Mouse (Mus musculus) liver, embryonic 11.5 days (tissue): ENCODE data around the gene Slc13a3. TPM values are rescaled to one million over a fixed set of nuclear protein-coding genes. Genes with fewer than 3 reads are reported as not detected.
A peak's percentile ranks its signal among the peaks of the same experiment; 100 is the strongest.

Experiments used
- ATAC-seq: fragments of 200-750 bp; cut with Nextera tagmentation; replicated peaks from 2 replicates; pipeline ENCODE4 v1.8.0; 2017; ENCODE audit warnings: moderate number of reproducible peaks, mild to moderate bottlenecking, moderate TSS enrichment, moderate library complexity; ENCODE audit not compliant: low FRiP score
- DNase-seq: peaks from one replicate; pipeline ENCODE4 v3.0.0-alpha.2; 2017; ENCODE audit warnings: low spot score
- H3K27ac ChIP-seq: fragments of 300-500 bp; sonication (generic); 2 replicates; pipeline ENCODE4 v1.5.1; 2014; ENCODE audit warnings: mild to moderate bottlenecking, low read depth, low read length, control low read depth
- H3K27me3 ChIP-seq: fragments of 300-500 bp; sonication (generic); replicated peaks from 2 replicates; pipeline ENCODE4 v1.6.1; 2014; ENCODE audit warnings: low read length, mixed read lengths; ENCODE audit not compliant: control insufficient read depth, insufficient read depth
- H3K36me3 ChIP-seq: fragments of 300-500 bp; sonication (generic); 2 replicates; pipeline ENCODE4 v1.6.1; 2014; ENCODE audit warnings: mild to moderate bottlenecking, low read length, moderate library complexity, mixed read lengths; ENCODE audit not compliant: control insufficient read depth, insufficient read depth
- H3K4me1 ChIP-seq: fragments of 300-500 bp; sonication (generic); replicated peaks from 2 replicates; pipeline ENCODE4 v1.6.1; 2014; ENCODE audit warnings: low read length, mixed read lengths; ENCODE audit not compliant: control insufficient read depth, insufficient read depth
- H3K4me2 ChIP-seq: fragments of 300-500 bp; sonication (generic); 2 replicates; pipeline ENCODE4 v1.6.1; 2014; ENCODE audit warnings: mild to moderate bottlenecking, control low read depth, moderate library complexity
- H3K4me3 ChIP-seq: fragments of 300-500 bp; sonication (generic); 2 replicates; pipeline ENCODE4 v1.5.1; 2014; ENCODE audit warnings: low read depth, low read length, control low read depth
- H3K9ac ChIP-seq: fragments of 300-500 bp; sonication (generic); 2 replicates; pipeline ENCODE4 v1.6.1; 2014; ENCODE audit warnings: low read depth, low read length, control low read depth
- H3K9me3 ChIP-seq: fragments of 300-500 bp; sonication (generic); 2 replicates; pipeline ENCODE4 v1.6.1; 2016; ENCODE audit warnings: low read length, inconsistent platforms, mixed read lengths; ENCODE audit not compliant: control insufficient read depth
- WGBS: fragments of 180-500 bp; shearing (Covaris S2); extraction: QIAGEN DNeasy Blood & Tissue Kit; methylation state at CpG from one replicate; pipeline ENCODE4 v1.1.7; 2014; 5-methylcytosine and 5-hydroxymethylcytosine counted together
- polyA plus RNA-seq: library from polyadenylated mRNA; unstranded; fragments of >200 nt; fragmentation: Nextera tagmentation; extraction: Ambion mirVana; gene quantifications from 2 replicates; pipeline ENCODE4 v1.2.1, GENCODE M21; 2014

The Slc13a3 gene
- polyA plus RNA-seq, 1 experiment from 2014 or later: 2.9 TPM

DNA sequence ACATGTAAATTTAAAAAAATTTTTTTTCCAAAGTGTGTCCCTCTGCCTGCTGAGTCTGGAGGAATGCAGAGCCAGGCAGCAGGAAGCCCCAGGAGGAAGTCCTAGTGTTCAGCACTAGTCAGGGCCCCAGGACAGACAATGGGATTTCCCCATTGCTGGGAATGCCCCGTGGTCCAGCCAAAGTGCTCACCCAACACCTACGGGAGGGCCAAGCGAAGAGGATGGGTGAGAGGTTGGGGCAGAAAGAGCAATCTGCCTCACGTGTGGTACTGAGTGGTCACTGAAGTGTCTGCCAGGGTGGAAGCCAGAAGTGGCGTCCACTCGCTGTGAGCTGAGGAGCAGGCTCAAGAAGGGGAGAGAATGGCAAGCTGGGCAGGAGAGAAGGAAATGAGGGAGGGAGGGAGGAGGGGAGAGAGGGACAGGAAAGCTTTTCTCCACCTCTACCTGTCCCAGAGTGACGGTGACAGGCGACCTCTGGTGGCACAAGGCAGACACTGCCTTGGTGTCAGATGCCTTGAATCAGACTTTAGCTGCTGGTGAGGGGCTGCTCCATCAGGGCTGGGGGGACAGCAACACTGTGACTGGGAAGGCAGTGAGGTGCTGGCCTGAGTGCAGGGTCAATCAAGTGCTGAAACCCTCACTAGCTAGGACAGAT, 14.0 kb upstream of the Slc13a3 start:
- 24% methylated on average over 8 of the region's 8 CpGs for WGBS
- ATAC-seq: no peak; the same call in 1 of the 2 replicates
- no peak overlapping the region for H3K9ac ChIP-seq

DNA sequence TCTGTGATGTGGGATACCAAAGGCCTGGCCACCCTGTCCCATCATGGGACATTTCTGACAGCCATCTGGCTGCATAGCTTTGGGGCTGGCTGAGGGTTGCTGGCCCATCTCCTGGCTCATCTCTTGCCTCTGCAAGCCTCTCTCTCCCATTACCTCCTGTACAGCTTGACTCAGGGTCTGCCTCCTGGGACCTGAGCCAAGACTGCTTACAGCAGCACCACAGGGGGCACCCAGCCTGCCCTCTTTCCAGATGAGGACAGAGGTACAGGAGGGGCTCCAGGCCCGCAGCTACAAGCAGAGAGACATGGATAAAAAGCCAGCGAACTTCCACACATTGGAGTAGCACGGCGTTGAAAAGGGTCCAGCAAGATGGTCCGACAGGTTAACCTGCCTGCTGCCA, 13.4 kb upstream of the Slc13a3 start:
- 80% methylated on average over 5 of the region's 5 CpGs for WGBS
- ATAC-seq (no peak), DNase-seq (no peak)
- H3K9ac ChIP-seq: no peak overlapping the region
- no peak overlapping the region for H3K4me3 ChIP-seq
- no peak overlapping the region for H3K27ac ChIP-seq
- no peaks in the 10 kb centered on the region; the same call in 1 of the 2 replicates for H3K4me1 ChIP-seq
- H3K27me3 ChIP-seq: no peaks in the 10 kb centered on the region
- no peak overlapping the region for H3K4me2 ChIP-seq
- no peaks in the 10 kb centered on the region for H3K9me3 ChIP-seq
- H3K36me3 ChIP-seq: peaks cover 4% of the 10 kb centered on the region; the same call in 1 of the 2 replicates

More for the DNA sequence above, 14.0 kb upstream of the Slc13a3 start:
- no peak overlapping the region for H3K4me3 ChIP-seq
- H3K27ac ChIP-seq: no peak overlapping the region
- no peaks in the 10 kb centered on the region for H3K27me3 ChIP-seq
- no peak overlapping the region for H3K4me2 ChIP-seq
- DNase-seq: no peak
- H3K36me3 ChIP-seq: peaks cover 4% of the 10 kb centered on the region; the same call in 1 of the 2 replicates
- no peaks in the 10 kb centered on the region for H3K9me3 ChIP-seq
- peaks cover 2% of the 10 kb centered on the region; the same call in 1 of the 2 replicates for H3K4me1 ChIP-seq

- Histone ChIP-seq H3K4me3 (no peak overlapping the region), H3K36me3 (peaks cover 4% of the 10 kb centered on the region; the same call in 1 of the 2 replicates), H3K9me3 (no peaks in the 10 kb centered on the region), H3K9ac (no peak overlapping the region), H3K4me2 (no peak overlapping the region), H3K27ac (no peak overlapping the region), H3K27me3 (no peaks in the 10 kb centered on the region), H3K4me1 (no peaks in the 10 kb centered on the region; the same call in 1 of the 2 replicates)
- DNase-seq: no peak
- ATAC-seq: no peak
- WGBS: 73% methylated on average over 3 of the region's 3 CpGs
Measured at GRCm38 (mm10) chr2:165485826-165486225, 12.8 kb upstream of the Slc13a3 start.

- Histone ChIP-seq H3K4me2 (no peak overlapping the region), H3K27ac (no peak overlapping the region), H3K36me3 (no peaks in the 10 kb centered on the region), H3K4me1 (no peaks in the 10 kb centered on the region; the same call in 1 of the 2 replicates), H3K4me3 (no peak overlapping the region), H3K27me3 (no peaks in the 10 kb centered on the region), H3K9me3 (no peaks in the 10 kb centered on the region), H3K9ac (no peak overlapping the region)
- ATAC-seq: no peak
- no peak for DNase-seq
- 59% methylated on average over 6 of the region's 6 CpGs for WGBS
Measured at GRCm38 (mm10) chr2:165484152-165484551, 11.1 kb upstream of the Slc13a3 start.

- no peak overlapping the region for H3K4me2 ChIP-seq
- no peaks in the 10 kb centered on the region for H3K9me3 ChIP-seq
- DNase-seq (no peak), ATAC-seq (no peak)
- H3K27ac ChIP-seq: no peak overlapping the region
- H3K36me3 ChIP-seq: no peaks in the 10 kb centered on the region
- no peak overlapping the region for H3K9ac ChIP-seq
- 64% methylated on average over 8 of the region's 8 CpGs for WGBS
- H3K4me3 ChIP-seq: no peak overlapping the region
- H3K27me3 ChIP-seq: no peaks in the 10 kb centered on the region
- no peaks in the 10 kb centered on the region; the same call in 1 of the 2 replicates for H3K4me1 ChIP-seq
Measured at GRCm38 (mm10) chr2:165482003-165482402, 9.0 kb upstream of the Slc13a3 start.

GRCm38 (mm10) chr2:165475850-165476249, 2.8 kb upstream of the Slc13a3 start:
- Histone ChIP-seq H3K27ac (no peak overlapping the region), H3K4me2 (no peak overlapping the region), H3K9ac (no peak overlapping the region), H3K4me1 (no peaks in the 10 kb centered on the region), H3K36me3 (no peaks in the 10 kb centered on the region), H3K4me3 (no peak overlapping the region), H3K27me3 (peaks cover 23% of the 10 kb centered on the region), H3K9me3 (no peaks in the 10 kb centered on the region)
- DNase-seq (no peak), ATAC-seq (no peak)
- 62% methylated on average over 5 of the region's 5 CpGs for WGBS

GRCm38 (mm10) chr2:165475412-165475811, 2.4 kb upstream of the Slc13a3 start:
- no peak for ATAC-seq
- Histone ChIP-seq H3K27ac (no peak overlapping the region), H3K9ac (no peak overlapping the region), H3K4me3 (no peak overlapping the region), H3K27me3 (peaks cover 23% of the 10 kb centered on the region), H3K4me2 (no peak overlapping the region), H3K36me3 (no peaks in the 10 kb centered on the region), H3K4me1 (no peaks in the 10 kb centered on the region), H3K9me3 (no peaks in the 10 kb centered on the region)
- 82% methylated on average over 7 of the region's 7 CpGs for WGBS
- no peak for DNase-seq

DNA sequence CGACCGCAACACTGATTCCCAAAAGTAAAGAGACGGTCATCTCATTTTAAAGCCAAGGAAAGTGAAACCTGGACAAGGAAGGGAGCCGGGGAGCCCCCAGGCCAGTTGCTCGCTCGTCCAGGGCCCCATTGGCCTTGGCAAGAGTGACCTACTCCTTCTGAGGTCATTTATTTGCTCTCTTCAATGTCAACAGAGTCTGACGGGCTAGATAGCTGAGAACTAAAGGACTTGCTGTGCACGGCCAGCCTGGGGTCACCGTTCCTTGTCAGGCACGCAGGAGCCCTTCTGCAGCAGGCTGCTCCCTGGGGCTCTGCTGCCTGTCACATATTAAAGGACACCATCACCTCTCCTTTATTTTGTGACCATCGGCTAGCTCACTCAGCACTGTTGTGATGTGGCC, 1.1 kb downstream of the Slc13a3 start:
- Histone ChIP-seq H3K27me3 (peaks cover 23% of the 10 kb centered on the region), H3K9me3 (no peaks in the 10 kb centered on the region), H3K4me3 (no peak overlapping the region), H3K27ac (no peak overlapping the region), H3K36me3 (no peaks in the 10 kb centered on the region), H3K9ac (no peak overlapping the region), H3K4me2 (peak overlapping the region; percentile 33), H3K4me1 (no peaks in the 10 kb centered on the region)
- 67% methylated on average over 11 of the region's 11 CpGs for WGBS
- DNase-seq: no peak
- no peak for ATAC-seq

DNA sequence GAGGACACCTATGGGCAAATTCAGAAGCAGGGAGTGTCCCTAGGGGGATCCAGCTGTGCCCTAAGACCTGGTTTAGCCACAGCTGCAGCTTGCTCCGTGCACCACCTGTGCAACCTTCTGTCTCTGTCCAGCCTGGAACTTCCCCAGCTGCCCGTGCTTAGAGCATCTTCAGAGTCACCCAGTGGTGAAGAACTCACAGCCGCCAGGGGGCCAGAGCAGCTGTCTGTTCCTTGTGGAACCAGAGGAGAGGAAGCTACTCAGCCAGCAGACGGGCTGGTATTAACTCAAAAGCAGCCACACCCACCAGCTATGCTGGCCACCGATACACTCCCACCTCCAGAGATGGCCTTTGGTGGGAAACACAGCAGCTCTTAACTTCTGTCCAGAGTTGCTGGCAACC, 2.9 kb downstream of the Slc13a3 start:
- no peak overlapping the region for H3K4me2 ChIP-seq
- H3K36me3 ChIP-seq: no peaks in the 10 kb centered on the region
- peaks cover 23% of the 10 kb centered on the region for H3K27me3 ChIP-seq
- no peak overlapping the region for H3K27ac ChIP-seq
- 31% methylated on average over 5 of the region's 5 CpGs for WGBS
- no peaks in the 10 kb centered on the region for H3K9me3 ChIP-seq
- H3K9ac ChIP-seq: no peak overlapping the region
- ATAC-seq (no peak), DNase-seq (no peak)
- no peak overlapping the region for H3K4me3 ChIP-seq
- no peaks in the 10 kb centered on the region for H3K4me1 ChIP-seq
